Mouse (Mus musculus) limb, embryonic 13.5 days (tissue): ENCODE data around the gene Enpp3. TPM values are rescaled to one million over a fixed set of nuclear protein-coding genes. Genes with fewer than 3 reads are reported as not detected.

ENCODE experiments used
- ATAC-seq: fragments of 200-750 bp; cut with Nextera tagmentation; 2 replicates; pipeline ENCODE4 v1.8.0; 2017; ENCODE audit warnings: low read depth, moderate number of reproducible peaks, moderate TSS enrichment; ENCODE audit not compliant: low FRiP score
- H3K27ac ChIP-seq: fragments of 300-500 bp; sonication (generic); 2 replicates; pipeline ENCODE4 v1.5.1; 2015; ENCODE audit warnings: inconsistent platforms, mild to moderate bottlenecking, moderate library complexity
- H3K27me3 ChIP-seq: fragments of 300-500 bp; sonication (generic); 2 replicates; pipeline ENCODE4 v1.6.1; 2015; ENCODE audit warnings: mild to moderate bottlenecking, inconsistent platforms
- H3K36me3 ChIP-seq: fragments of 300-500 bp; sonication (generic); 2 replicates; pipeline ENCODE4 v1.6.1; 2015; ENCODE audit warnings: inconsistent platforms, mild to moderate bottlenecking, moderate library complexity
- H3K4me1 ChIP-seq: fragments of 300-500 bp; sonication (generic); 2 replicates; pipeline ENCODE4 v1.6.1; 2015; ENCODE audit warnings: inconsistent platforms
- H3K4me2 ChIP-seq: fragments of 300-500 bp; sonication (generic); replicated peaks from 2 replicates; pipeline ENCODE4 v1.6.1; 2015; ENCODE audit warnings: inconsistent platforms, mild to moderate bottlenecking, moderate library complexity
- H3K4me3 ChIP-seq: fragments of 300-500 bp; sonication (generic); 2 replicates; pipeline ENCODE4 v1.5.1; 2015; ENCODE audit warnings: moderate library complexity, mild to moderate bottlenecking, inconsistent platforms
- H3K9ac ChIP-seq: fragments of 300-500 bp; sonication (generic); 2 replicates; pipeline ENCODE4 v1.6.1; 2015; ENCODE audit warnings: mild to moderate bottlenecking, inconsistent platforms
- H3K9me3 ChIP-seq: fragments of 300-500 bp; sonication (generic); 2 replicates; pipeline ENCODE4 v1.6.1; 2016; ENCODE audit warnings: inconsistent platforms
- WGBS: fragments of 180-500 bp; shearing (Covaris S2); methylation state at CpG from one replicate; pipeline ENCODE4 v1.1.7; 2015; 5-methylcytosine and 5-hydroxymethylcytosine counted together
- polyA plus RNA-seq: library from polyadenylated mRNA; unstranded; fragments of >200 nt; fragmentation: Nextera tagmentation; extraction: Ambion mirVana; gene quantifications from 2 replicates; pipeline ENCODE4 v1.2.1, GENCODE M21; 2015

Gene Enpp3
- polyA plus RNA-seq, 1 experiment from 2014 or later = 8.1 TPM

GRCm38 (mm10) chr10:24783946-24784345 is 58.7 kb downstream of the Enpp3 start:
- Histone ChIP-seq H3K4me3 (no peak overlapping the region), H3K27ac (no peak overlapping the region), H3K36me3 (no peaks in the 10 kb centered on the region), H3K27me3 (no peaks in the 10 kb centered on the region), H3K4me1 (peaks cover 19% of the 10 kb centered on the region), H3K4me2 (no peak overlapping the region), H3K9ac (no peak overlapping the region), H3K9me3 (no peaks in the 10 kb centered on the region)
- ATAC-seq = no peak
- 92% methylated on average over 3 of the region's 3 CpGs for WGBS

DNA sequence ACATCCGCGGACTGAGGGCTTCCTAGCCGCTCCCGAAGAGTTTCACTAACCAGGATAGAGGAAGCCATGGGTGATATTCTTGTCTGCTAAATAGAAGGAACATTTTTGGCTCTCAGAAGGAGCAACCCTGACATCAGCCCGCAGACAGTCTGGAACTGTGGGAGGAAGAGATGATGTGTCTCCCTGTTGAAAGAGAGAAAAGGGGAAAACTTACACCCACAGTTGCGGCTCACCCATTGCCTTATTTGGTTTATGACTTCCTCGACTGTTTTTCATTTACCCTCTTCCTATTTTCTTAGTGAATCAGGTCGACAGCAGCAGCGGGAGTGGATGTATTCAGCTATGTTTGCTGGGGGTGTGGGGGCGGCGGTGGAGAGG is 64.0 kb downstream of the Enpp3 start:
- peak overlapping the region; percentile 61 for H3K4me2 ChIP-seq
- peaks cover 29% of the 10 kb centered on the region for H3K4me1 ChIP-seq
- 16% methylated on average over 11 of the region's 11 CpGs for whole genome bisulfite sequencing
- H3K9me3 ChIP-seq = no peaks in the 10 kb centered on the region
- no peaks in the 10 kb centered on the region for H3K36me3 ChIP-seq
- peak overlapping the region; percentile 28; the same call in 1 of the 2 replicates for H3K27ac ChIP-seq
- H3K9ac ChIP-seq = peak overlapping the region; percentile 45; the same call in 1 of the 2 replicates
- H3K27me3 ChIP-seq = no peaks in the 10 kb centered on the region
- H3K4me3 ChIP-seq = peak overlapping the region; percentile 27
- peak; percentile 28; the same call in 1 of the 2 replicates for ATAC-seq

GRCm38 (mm10) chr10:24777916-24778642 is 64.5 kb downstream of the Enpp3 start:
- Histone ChIP-seq H3K4me2 (peak overlapping the region; percentile 61), H3K27ac (peak overlapping the region; percentile 28; the same call in 1 of the 2 replicates)
- ATAC-seq = peak; percentile 19; the same call in 1 of the 2 replicates

DNA sequence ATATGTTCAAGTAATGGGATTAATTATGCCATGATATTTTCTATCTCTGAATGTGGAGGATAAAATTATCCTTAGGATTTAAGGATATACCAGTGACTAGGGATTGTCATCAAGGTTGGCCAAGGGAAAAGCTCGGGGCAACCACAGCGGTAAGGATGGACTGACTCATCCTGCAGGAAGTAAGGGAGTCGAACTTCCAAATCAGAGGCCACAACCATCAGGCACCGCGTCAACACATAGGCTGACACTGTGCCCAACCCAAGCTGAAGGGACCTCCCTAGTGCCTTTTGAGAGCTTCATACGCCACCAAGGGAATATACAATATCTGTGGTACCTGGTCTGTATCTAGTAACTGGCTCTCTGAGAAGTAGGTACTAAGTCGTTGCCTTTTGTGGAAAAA is 73.1 kb downstream of the Enpp3 start:
- H3K4me1 ChIP-seq = peaks cover 24% of the 10 kb centered on the region
- no peak overlapping the region for H3K9ac ChIP-seq
- no peaks in the 10 kb centered on the region for H3K36me3 ChIP-seq
- no peak for ATAC-seq
- H3K9me3 ChIP-seq = no peaks in the 10 kb centered on the region
- H3K4me2 ChIP-seq = no peak overlapping the region
- H3K27ac ChIP-seq = no peak overlapping the region
- H3K4me3 ChIP-seq = no peak overlapping the region
- 90% methylated on average over 7 of the region's 7 CpGs for WGBS
- H3K27me3 ChIP-seq = no peaks in the 10 kb centered on the region

More at GRCm38 (mm10) chr10:24777916-24778642, 64.5 kb downstream of the Enpp3 start:
- Histone ChIP-seq H3K36me3 (no peaks in the 10 kb centered on the region), H3K9ac (peak overlapping the region; percentile 45; the same call in 1 of the 2 replicates), H3K27me3 (no peaks in the 10 kb centered on the region), H3K4me3 (peak overlapping the region; percentile 27), H3K9me3 (no peaks in the 10 kb centered on the region), H3K4me1 (peaks cover 29% of the 10 kb centered on the region)
- 20% methylated on average over 14 of the region's 14 CpGs for WGBS

DNA sequence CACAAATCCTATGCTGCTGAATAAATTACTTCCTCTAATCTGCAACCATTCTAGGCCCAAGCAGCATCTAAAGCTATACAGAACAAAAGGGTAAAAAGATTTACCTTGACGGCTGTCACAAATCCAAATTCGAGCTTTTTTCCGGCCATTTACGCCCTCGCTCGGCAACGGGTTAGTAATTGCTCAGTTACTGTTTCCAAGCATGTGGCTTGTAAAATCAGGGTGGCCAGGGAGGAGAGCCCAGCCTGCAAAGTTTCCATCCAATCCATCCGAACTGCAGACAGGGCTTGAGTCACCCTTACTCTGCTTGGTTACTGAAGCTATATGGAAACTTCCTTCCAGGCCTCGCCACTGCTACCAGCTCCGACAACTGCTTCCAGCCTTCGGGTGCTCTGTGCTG is 74.9 kb downstream of the Enpp3 start:
- H3K27me3 ChIP-seq = no peaks in the 10 kb centered on the region
- H3K27ac ChIP-seq = peak overlapping the region; percentile 79; the same call in 1 of the 2 replicates
- 0 out of 2 replicates have a peak overlapping the region, but pooled peaks have one; percentile 23 for H3K4me2 ChIP-seq
- ATAC-seq = peak; percentile 84
- no peaks in the 10 kb centered on the region for H3K36me3 ChIP-seq
- peak overlapping the region; percentile 13; the same call in 1 of the 2 replicates for H3K9ac ChIP-seq
- no peak overlapping the region for H3K4me3 ChIP-seq
- no peaks in the 10 kb centered on the region for H3K9me3 ChIP-seq
- H3K4me1 ChIP-seq = peaks cover 24% of the 10 kb centered on the region
- 16% methylated on average over 11 of the region's 11 CpGs for WGBS

- Histone ChIP-seq H3K9me3 (no peaks in the 10 kb centered on the region), H3K4me2 (no peak overlapping the region), H3K4me3 (no peak overlapping the region), H3K27me3 (no peaks in the 10 kb centered on the region), H3K4me1 (peaks cover 24% of the 10 kb centered on the region), H3K9ac (no peak overlapping the region), H3K36me3 (no peaks in the 10 kb centered on the region), H3K27ac (no peak overlapping the region)
- no peak for ATAC-seq
- 72% methylated on average over 1 of the region's 1 CpGs for WGBS
Observed at GRCm38 (mm10) chr10:24766061-24766460, 76.6 kb downstream of the Enpp3 start.

DNA sequence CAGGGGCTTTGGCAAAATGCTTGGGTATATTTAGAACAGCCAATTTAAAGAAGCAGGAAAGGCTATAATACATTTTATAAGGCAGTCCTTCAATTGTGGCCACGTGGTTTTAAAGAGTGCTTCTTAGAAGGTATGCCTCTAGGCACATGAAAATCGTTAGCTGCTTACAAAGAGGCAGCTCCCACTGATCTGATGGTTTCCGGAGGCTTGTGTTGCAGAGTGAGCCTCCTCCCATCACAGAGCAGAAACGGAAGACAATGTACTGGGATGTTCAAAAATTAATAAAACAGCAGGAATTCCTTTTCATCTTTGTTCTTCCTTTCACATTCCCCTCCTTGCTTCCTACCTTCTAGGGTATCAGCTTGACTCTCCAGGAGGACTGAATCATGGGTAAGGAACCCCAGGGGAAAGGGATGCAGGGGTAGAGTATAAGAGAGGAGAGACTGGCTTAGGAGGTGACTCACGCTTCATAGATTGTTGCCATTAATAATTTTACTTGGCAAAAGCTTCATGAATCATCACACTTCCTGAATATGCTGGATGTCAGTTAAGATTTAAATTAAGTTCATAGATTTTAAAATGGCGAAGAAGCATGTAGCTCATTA is 77.4 kb downstream of the Enpp3 start:
- no peaks in the 10 kb centered on the region for H3K36me3 ChIP-seq
- H3K9me3 ChIP-seq = no peaks in the 10 kb centered on the region
- WGBS = 32% methylated on average over 6 of the region's 6 CpGs
- H3K4me2 ChIP-seq = 0 out of 2 replicates have a peak overlapping the region, but pooled peaks have one; percentile 1
- H3K27me3 ChIP-seq = no peaks in the 10 kb centered on the region
- peak overlapping the region; percentile 22; the same call in 1 of the 2 replicates for H3K27ac ChIP-seq
- peaks cover 24% of the 10 kb centered on the region for H3K4me1 ChIP-seq
- no peak overlapping the region for H3K4me3 ChIP-seq
- no peak for ATAC-seq
- no peak overlapping the region for H3K9ac ChIP-seq

DNA sequence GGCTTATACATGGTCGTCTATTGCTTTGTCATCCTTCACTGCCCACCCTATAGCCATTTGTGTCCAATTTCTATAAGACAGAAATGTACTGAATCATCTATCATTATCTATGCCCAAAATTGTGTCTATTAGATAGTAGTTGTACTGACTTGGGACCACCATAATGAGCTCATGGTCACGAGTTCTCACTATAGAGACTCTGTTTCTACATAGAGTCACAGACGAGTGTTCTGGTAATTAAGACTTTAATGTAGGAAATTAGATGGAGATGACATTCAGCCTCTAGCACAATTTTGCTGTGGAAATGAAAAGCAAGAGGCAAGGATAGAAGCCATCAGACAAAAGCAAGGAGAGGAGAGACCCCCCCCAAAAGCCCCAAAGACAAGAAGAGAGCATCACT is 78.0 kb downstream of the Enpp3 start:
- Histone ChIP-seq H3K4me1 (peaks cover 24% of the 10 kb centered on the region), H3K4me2 (no peak overlapping the region), H3K4me3 (no peak overlapping the region), H3K9me3 (no peaks in the 10 kb centered on the region), H3K36me3 (no peaks in the 10 kb centered on the region), H3K27me3 (no peaks in the 10 kb centered on the region), H3K9ac (no peak overlapping the region), H3K27ac (no peak overlapping the region)
- 54% methylated on average over 3 of the region's 3 CpGs for WGBS
- no peak for ATAC-seq

DNA sequence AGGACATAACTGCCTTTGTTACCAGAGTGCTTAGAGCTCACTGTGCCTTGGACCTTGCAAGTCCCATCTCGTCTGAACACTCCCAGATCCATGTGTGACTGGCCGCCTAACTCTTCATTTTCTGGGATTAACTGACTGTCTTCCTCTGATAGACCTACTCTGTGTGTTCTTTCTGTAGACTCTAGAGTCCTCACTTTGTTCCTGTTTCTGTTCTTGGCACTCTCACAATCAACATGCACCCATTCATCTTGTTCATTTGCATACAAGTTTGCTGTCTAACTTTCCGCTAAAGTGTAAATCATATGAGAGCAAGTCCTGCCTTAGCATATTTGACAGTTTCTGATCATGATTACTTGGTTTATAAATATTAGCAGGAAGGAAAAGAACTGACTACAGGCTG is 79.4 kb downstream of the Enpp3 start:
- H3K36me3 ChIP-seq = no peaks in the 10 kb centered on the region
- 91% methylated on average over 3 of the region's 3 CpGs for WGBS

DNA sequence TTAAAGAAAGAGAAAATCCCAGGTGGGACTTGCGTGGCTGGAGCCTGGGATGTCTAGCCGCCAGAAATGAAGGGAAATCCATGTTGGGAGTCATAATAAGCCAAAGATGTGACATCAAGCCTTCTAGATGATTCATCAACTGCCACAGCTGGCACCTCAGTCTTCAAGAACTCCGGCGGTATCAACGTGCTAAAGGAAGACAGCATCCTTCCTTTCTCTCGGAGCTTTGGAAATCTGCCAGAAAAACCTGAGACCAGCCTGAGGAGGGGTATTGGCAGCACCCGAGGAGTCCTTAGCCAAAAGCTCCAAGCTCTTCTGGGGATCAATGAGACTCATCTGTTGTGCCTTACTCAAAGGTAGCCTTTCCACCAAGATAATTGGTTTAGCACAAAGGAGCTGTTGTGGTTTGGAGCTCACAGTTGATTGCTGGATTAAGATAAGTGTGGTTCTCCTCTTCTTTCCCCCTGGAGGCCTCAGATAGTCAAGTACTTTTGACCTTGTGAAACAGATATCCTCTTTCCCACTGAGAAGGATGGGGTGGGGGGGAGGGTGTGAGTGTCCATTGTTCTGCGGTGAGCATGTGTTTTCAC is 84.2 kb downstream of the Enpp3 start:
- Histone ChIP-seq H3K9me3 (no peaks in the 10 kb centered on the region), H3K27me3 (no peaks in the 10 kb centered on the region), H3K4me1 (peaks cover 26% of the 10 kb centered on the region), H3K36me3 (no peaks in the 10 kb centered on the region), H3K9ac (no peak overlapping the region), H3K4me2 (no peak overlapping the region), H3K4me3 (no peak overlapping the region), H3K27ac (no peak overlapping the region)
- ATAC-seq = no peak
- WGBS = 77% methylated on average over 8 of the region's 8 CpGs

More for the DNA sequence above, 79.4 kb downstream of the Enpp3 start:
- H3K27ac ChIP-seq = no peak overlapping the region
- H3K4me2 ChIP-seq = no peak overlapping the region
- H3K27me3 ChIP-seq = no peaks in the 10 kb centered on the region
- ATAC-seq = no peak
- H3K9ac ChIP-seq = no peak overlapping the region
- peaks cover 20% of the 10 kb centered on the region for H3K4me1 ChIP-seq
- no peak overlapping the region for H3K4me3 ChIP-seq
- H3K9me3 ChIP-seq = no peaks in the 10 kb centered on the region

DNA sequence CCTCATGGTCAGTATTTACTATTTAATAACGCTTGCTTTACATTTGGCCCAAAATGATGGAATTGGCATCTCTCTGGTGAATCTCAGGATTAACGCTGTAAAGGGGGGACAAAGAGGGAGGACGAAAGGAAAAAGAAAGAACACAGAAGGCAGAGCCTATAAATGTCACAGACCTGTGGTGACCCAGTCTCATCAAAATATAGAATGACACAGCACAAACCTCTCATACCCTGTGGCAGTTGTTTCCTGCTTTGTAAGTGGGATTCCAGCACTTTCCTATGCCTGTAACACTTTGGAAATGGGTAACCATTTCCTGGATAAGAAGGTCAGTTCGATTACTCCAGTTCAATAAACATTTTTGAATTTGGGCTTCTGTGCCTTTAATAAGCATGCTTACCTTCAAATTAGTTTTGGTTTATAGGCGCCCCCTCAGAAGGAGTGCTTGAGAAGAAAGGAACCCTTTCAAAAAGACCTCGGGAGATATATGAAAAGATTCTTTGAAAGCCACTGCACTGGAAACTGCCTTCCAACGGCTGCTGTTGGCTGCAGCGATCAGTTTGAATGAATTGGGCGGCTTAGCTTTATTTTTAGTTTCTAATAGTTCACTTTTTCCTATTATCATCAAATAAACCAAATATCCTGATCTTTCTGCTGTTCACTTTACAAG is 87.6 kb downstream of the Enpp3 start:
- Histone ChIP-seq H3K36me3 (no peaks in the 10 kb centered on the region), H3K4me1 (peaks cover 26% of the 10 kb centered on the region), H3K27me3 (no peaks in the 10 kb centered on the region), H3K27ac (peak overlapping the region; percentile 80), H3K4me2 (peak overlapping the region; percentile 56), H3K9me3 (no peaks in the 10 kb centered on the region), H3K9ac (no peak overlapping the region), H3K4me3 (peak overlapping the region; percentile 35)
- WGBS = 51% methylated on average over 9 of the region's 9 CpGs
- no peak for ATAC-seq
